Mouse (Mus musculus) stomach, embryonic 16.5 days (tissue): Measurements from ENCODE around the gene Hal. TPM values are rescaled to one million over a fixed set of nuclear protein-coding genes. Genes with fewer than 3 reads are reported as not detected.

Source experiments
- ATAC-seq: fragments of 200-750 bp; cut with Nextera tagmentation; 2 replicates; pipeline ENCODE4 v1.8.0; 2017; ENCODE audit warnings: moderate number of reproducible peaks, moderate TSS enrichment; ENCODE audit not compliant: insufficient read depth, low FRiP score
- H3K27ac ChIP-seq: fragments of 300-500 bp; sonication (generic); 2 replicates; pipeline ENCODE4 v1.5.1; 2014; ENCODE audit warnings: low read length
- H3K27me3 ChIP-seq: fragments of 300-500 bp; sonication (generic); 2 replicates; pipeline ENCODE4 v1.6.1; 2014; ENCODE audit warnings: low read length, control low read depth, mixed read lengths; ENCODE audit not compliant: control insufficient read depth, insufficient read depth
- H3K36me3 ChIP-seq: fragments of 300-500 bp; sonication (generic); 2 replicates; pipeline ENCODE4 v1.6.1; 2014; ENCODE audit warnings: low read length; ENCODE audit not compliant: control insufficient read depth, insufficient read depth
- H3K4me1 ChIP-seq: fragments of 300-500 bp; sonication (generic); 2 replicates; pipeline ENCODE4 v1.6.1; 2014; ENCODE audit warnings: low read length, control low read depth, mixed read lengths; ENCODE audit not compliant: control insufficient read depth, insufficient read depth
- H3K4me2 ChIP-seq: fragments of 300-500 bp; sonication (generic); 2 replicates; pipeline ENCODE4 v1.6.1; 2014; ENCODE audit warnings: low read depth, low read length, mixed read lengths
- H3K4me3 ChIP-seq: fragments of 300-500 bp; sonication (generic); replicated peaks from 2 replicates; pipeline ENCODE4 v1.5.1; 2014; ENCODE audit warnings: mild to moderate bottlenecking, low read length
- H3K9ac ChIP-seq: fragments of 300-500 bp; sonication (generic); 2 replicates; pipeline ENCODE4 v1.6.1; 2014; ENCODE audit warnings: low read length
- H3K9me3 ChIP-seq: fragments of 300-500 bp; sonication (generic); replicated peaks from 2 replicates; pipeline ENCODE4 v1.6.1; 2016; ENCODE audit warnings: low read length, control low read depth; ENCODE audit not compliant: control insufficient read depth
- WGBS: fragments of 180-500 bp; shearing (Covaris S2); extraction: QIAGEN DNeasy Blood & Tissue Kit; methylation state at CpG from one replicate; pipeline ENCODE4 v1.1.7; 2014; 5-methylcytosine and 5-hydroxymethylcytosine counted together
- polyA plus RNA-seq: library from polyadenylated mRNA; unstranded; fragments of >200 nt; fragmentation: Nextera tagmentation; extraction: Ambion mirVana; gene quantifications from 2 replicates; pipeline ENCODE4 v1.2.1, GENCODE M21; 2015

Hal gene
- polyA plus RNA-seq, 1 experiment from 2014 or later, result 3.0 TPM

DNA sequence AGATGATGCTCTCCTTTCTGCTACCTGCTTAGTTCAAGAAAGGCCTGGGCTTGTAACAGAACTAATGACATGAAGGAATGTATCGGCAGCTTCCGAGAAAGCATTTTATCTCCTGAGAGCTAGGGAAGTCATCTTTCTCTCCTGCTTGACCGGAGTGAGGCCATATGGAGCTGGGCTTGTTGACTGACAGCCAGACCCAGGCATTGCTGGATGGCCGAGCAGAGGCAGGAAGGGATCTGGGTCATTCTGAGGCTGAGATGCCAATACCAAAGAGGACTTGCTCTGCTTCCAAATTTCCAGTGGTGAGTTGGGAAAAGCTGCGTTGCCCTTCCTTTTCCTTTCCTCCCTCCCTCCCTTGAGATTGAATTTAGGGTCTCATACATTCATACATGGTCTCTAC lies 31.2 kb downstream of the Hal start:
- H3K27ac ChIP-seq, result no peak overlapping the region
- H3K4me1 ChIP-seq, result no peaks in the 10 kb centered on the region
- H3K36me3 ChIP-seq, result no peaks in the 10 kb centered on the region
- WGBS, result 71% methylated on average over 5 of the region's 5 CpGs
- H3K9me3 ChIP-seq, result no peaks in the 10 kb centered on the region
- no peak for ATAC-seq
- H3K4me2 ChIP-seq, result no peak overlapping the region
- no peak overlapping the region for H3K9ac ChIP-seq
- no peak overlapping the region for H3K4me3 ChIP-seq
- H3K27me3 ChIP-seq, result no peaks in the 10 kb centered on the region

GRCm38 (mm10) chr10:93520994-93521393 lies 32.4 kb downstream of the Hal start:
- 66% methylated on average over 4 of the region's 4 CpGs for WGBS
- H3K9ac ChIP-seq, result no peak overlapping the region
- no peak for ATAC-seq
- H3K4me3 ChIP-seq, result no peak overlapping the region
- no peaks in the 10 kb centered on the region for H3K9me3 ChIP-seq
- H3K4me1 ChIP-seq, result no peaks in the 10 kb centered on the region
- no peak overlapping the region for H3K27ac ChIP-seq
- no peaks in the 10 kb centered on the region for H3K36me3 ChIP-seq
- no peak overlapping the region for H3K4me2 ChIP-seq
- no peaks in the 10 kb centered on the region for H3K27me3 ChIP-seq

DNA sequence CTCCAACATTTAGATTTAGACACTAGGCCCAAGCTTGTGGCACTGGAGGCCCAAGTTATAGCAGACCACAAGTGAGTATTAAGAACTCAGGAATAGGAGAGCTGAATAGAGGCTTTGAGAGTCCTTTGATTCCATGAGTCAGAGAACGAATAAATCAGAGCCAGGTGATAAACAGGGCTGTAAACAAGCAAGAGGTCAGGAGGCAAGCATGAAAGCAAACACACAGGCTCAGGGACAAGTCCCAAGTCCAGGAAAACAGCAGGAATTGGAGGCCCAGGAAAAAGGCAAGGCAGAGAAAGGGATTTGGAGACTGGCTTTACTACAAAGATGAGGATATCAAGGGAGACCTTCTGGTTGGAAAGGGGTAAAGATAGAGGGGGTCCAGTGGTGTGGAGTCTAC lies 36.8 kb downstream of the Hal start:
- H3K4me2 ChIP-seq, result no peak overlapping the region
- H3K27me3 ChIP-seq, result no peaks in the 10 kb centered on the region
- no peaks in the 10 kb centered on the region for H3K36me3 ChIP-seq
- no peaks in the 10 kb centered on the region for H3K9me3 ChIP-seq
- H3K27ac ChIP-seq, result no peak overlapping the region
- no peak overlapping the region for H3K4me3 ChIP-seq
- no peak for ATAC-seq
- WGBS, result 65% methylated on average over 1 of the region's 1 CpGs
- no peak overlapping the region for H3K9ac ChIP-seq
- no peaks in the 10 kb centered on the region for H3K4me1 ChIP-seq

GRCm38 (mm10) chr10:93538287-93538686 lies 49.7 kb downstream of the Hal start:
- 74% methylated on average over 2 of the region's 2 CpGs for WGBS
- Histone ChIP-seq H3K9me3 (no peaks in the 10 kb centered on the region), H3K4me2 (no peak overlapping the region), H3K36me3 (no peaks in the 10 kb centered on the region), H3K27me3 (peaks cover 3% of the 10 kb centered on the region; the same call in 1 of the 2 replicates), H3K4me1 (peaks cover 8% of the 10 kb centered on the region), H3K27ac (no peak overlapping the region), H3K4me3 (no peak overlapping the region), H3K9ac (no peak overlapping the region)
- no peak for ATAC-seq

DNA sequence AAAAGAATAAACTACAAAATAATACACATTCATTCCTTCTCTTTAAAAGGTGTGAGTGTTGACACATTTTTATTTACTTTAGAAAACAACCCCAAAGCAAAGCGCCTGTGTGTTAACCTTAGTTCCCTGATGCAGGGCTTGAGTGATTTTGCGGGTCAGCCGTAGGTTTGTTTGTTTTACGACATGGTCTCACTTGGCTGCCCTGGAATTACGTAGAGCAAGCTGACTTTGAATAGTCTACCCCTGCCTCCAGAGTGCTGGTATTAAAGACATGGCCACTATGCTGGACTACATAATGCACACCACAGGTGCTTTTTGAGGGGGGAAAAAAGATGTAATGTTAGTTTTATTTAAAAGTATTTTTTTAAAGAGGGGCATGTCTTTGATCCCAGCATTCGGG lies 50.2 kb downstream of the Hal start:
- ATAC-seq, result no peak
- Histone ChIP-seq H3K27me3 (peaks cover 3% of the 10 kb centered on the region; the same call in 1 of the 2 replicates), H3K4me2 (no peak overlapping the region), H3K27ac (no peak overlapping the region), H3K4me3 (no peak overlapping the region), H3K4me1 (peaks cover 8% of the 10 kb centered on the region), H3K9me3 (no peaks in the 10 kb centered on the region), H3K9ac (no peak overlapping the region), H3K36me3 (no peaks in the 10 kb centered on the region)
- 51% methylated on average over 6 of the region's 6 CpGs for WGBS

DNA sequence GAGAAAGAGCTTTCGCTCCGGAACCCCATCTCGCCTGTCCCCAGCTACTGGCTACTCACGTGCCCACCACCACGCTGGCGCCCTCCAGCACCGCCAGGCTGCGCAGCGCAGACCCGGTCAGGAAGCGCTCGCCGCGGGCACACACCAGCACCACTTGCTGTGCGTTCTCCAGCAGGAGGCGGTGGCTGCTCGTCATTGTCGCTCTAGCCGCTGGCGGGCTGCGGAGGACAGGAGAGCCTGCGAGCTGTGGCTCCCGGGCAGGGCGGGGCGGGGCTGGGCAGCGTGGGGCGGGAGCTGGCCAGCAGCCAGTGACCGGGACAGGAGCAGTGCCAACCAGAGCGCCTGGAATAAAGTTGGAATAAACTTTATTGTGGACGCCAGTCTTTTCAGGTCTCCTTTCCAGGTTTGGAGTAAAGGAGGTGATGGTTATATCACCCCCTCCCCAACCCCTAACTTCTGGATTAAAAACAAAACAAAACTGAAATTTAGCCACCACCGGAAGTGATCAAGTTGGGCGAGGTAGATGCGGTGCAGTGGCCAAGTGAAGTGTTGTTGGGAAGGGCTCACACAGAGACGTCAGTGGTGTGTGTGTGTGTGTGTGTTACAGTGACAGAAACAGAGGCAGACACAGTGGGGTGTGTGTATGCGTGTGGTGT lies 51.3 kb downstream of the Hal start, which contains the start of gene Amdhd1:
Gene Amdhd1 (minus strand): TSS at position 259 of the 656 bp plus-strand sequence.
- H3K27me3 ChIP-seq, result no peaks in the 10 kb centered on the region; the same call in 1 of the 2 replicates
- H3K36me3 ChIP-seq, result no peaks in the 10 kb centered on the region
- peak within 1 kb of the TSS; percentile 61 for H3K9ac ChIP-seq
- no peak within 1 kb of the TSS for H3K27ac ChIP-seq
- 2% methylated on average over 35 of the region's 35 CpGs for WGBS
- H3K4me3 ChIP-seq, result peak within 1 kb of the TSS; percentile 48
- H3K9me3 ChIP-seq, result no peaks in the 10 kb centered on the region
- H3K4me1 ChIP-seq, result peaks cover 8% of the 10 kb centered on the region
- H3K4me2 ChIP-seq, result peak within 1 kb of the TSS; percentile 72
- peak; percentile 95 for ATAC-seq

- Histone ChIP-seq H3K36me3 (no peaks in the 10 kb centered on the region), H3K9me3 (no peaks in the 10 kb centered on the region), H3K4me2 (peak within 1 kb of the TSS; percentile 72), H3K4me3 (peak within 1 kb of the TSS; percentile 48), H3K27ac (no peak within 1 kb of the TSS), H3K27me3 (no peaks in the 10 kb centered on the region; the same call in 1 of the 2 replicates), H3K4me1 (peaks cover 8% of the 10 kb centered on the region), H3K9ac (peak within 1 kb of the TSS; percentile 61)
- peak; percentile 4; the same call in 1 of the 2 replicates for ATAC-seq
- WGBS, result 53% methylated on average over 17 of the region's 17 CpGs
Measured at GRCm38 (mm10) chr10:93540431-93541210, 52.1 kb downstream of the Hal start, which contains the start of gene Ccdc38. TSS of gene Ccdc38 (plus strand) at chr10:93540632.

- Histone ChIP-seq H3K27me3 (no peaks in the 10 kb centered on the region; the same call in 1 of the 2 replicates), H3K4me2 (no peak overlapping the region), H3K36me3 (no peaks in the 10 kb centered on the region), H3K4me3 (no peak overlapping the region), H3K9me3 (no peaks in the 10 kb centered on the region), H3K27ac (no peak overlapping the region), H3K9ac (no peak overlapping the region), H3K4me1 (peaks cover 8% of the 10 kb centered on the region)
- WGBS, result 80% methylated on average over 1 of the region's 1 CpGs
- ATAC-seq, result no peak
Measured at GRCm38 (mm10) chr10:93541585-93541984, 53.0 kb downstream of the Hal start.

DNA sequence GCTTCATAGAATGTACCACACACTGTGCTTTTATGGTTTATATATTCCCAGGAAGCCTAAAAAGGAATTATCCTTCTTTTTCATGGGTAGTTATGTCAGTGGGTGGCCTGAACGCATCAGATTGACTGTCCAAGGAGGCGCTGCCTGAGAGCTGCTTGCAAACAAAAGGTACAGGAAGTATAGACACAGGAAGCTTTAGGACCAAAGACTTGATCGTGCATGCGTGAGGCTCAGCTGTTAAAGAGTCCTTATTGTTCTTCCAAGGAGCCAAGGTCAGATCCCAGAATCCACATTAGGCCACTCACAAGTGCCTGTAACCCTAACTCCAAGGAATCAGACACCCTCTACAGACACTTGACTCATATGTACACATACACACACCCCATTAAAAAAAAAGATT lies 53.8 kb downstream of the Hal start:
- Histone ChIP-seq H3K36me3 (no peaks in the 10 kb centered on the region), H3K27me3 (no peaks in the 10 kb centered on the region), H3K9me3 (no peaks in the 10 kb centered on the region), H3K27ac (no peak overlapping the region), H3K4me2 (no peak overlapping the region), H3K9ac (no peak overlapping the region), H3K4me1 (peaks cover 8% of the 10 kb centered on the region), H3K4me3 (no peak overlapping the region)
- no peak for ATAC-seq
- WGBS, result 49% methylated on average over 4 of the region's 4 CpGs
